Comparison of ENCODE assay signal across 22 mouse cellular contexts in the genomic region with DNA sequence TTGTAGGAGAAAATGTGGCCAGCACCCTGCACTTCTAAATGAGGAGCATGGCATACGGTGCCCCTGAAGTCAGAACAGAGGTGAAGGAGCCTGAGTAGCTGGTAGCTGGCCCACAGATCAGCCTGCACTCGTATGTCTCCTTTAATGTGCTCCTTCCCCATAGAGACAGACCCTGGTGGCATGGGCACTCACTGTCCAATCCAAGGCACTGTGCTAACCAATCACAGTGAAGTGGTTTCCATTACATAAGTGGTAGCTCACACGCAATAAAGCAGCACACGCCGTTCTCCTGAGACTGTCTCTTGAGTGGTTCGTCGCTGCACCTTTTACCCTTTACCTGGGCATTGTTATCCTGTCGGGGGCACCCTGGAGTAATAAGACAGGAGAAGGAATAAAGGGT. TPM values are rescaled to one million over a fixed set of nuclear protein-coding genes. Genes with fewer than 3 reads are reported as not detected.
DNase-seq lines count a peak whose midpoint lies in the region; ATAC-seq lines count a peak whose summit lies in the region.
"Had no signal": no experiment of that assay in that cellular context is flagged by ENCODE, and none has a peak within 500 bp of the region (broad histone marks: within the 10 kb centered on the region; RNA-seq: fewer than 3 reads in every experiment).

No protein-coding gene starts in this region.

- no peak overlapping the region for H3K9ac ChIP-seq in midbrain, embryonic 11.5 days (ENCODE audit: low read length)
- H3K9ac ChIP-seq in midbrain, embryonic 13.5 days (replicated peaks): no peak overlapping the region
- H3K9ac ChIP-seq: embryonic facial prominence, embryonic 12.5 days; forebrain, embryonic 12.5 days; hindbrain, embryonic 13.5 days had no signal

- no peak overlapping the region for H3K4me2 ChIP-seq in midbrain, embryonic 11.5 days
- no peak overlapping the region for H3K4me2 ChIP-seq in midbrain, embryonic 13.5 days (replicated peaks)
- H3K4me2 ChIP-seq: embryonic facial prominence, embryonic 12.5 days; forebrain, embryonic 12.5 days; hindbrain, embryonic 13.5 days had no signal

- H3K4me3 ChIP-seq in midbrain, embryonic 11.5 days (ENCODE audit: low read depth, low read length): no peak overlapping the region
- H3K4me3 ChIP-seq in midbrain, embryonic 13.5 days (replicated peaks): no peak overlapping the region
- H3K4me3 ChIP-seq: embryonic facial prominence, embryonic 12.5 days; forebrain, embryonic 12.5 days; heart, embryonic 10.5 days; hindbrain, embryonic 13.5 days had no signal

- DNase-seq in lung, adult 18-20 months: peak; percentile 41 to 62
- no peak for DNase-seq in lung, postnatal 4 days
- peak; percentile 57 for DNase-seq in midbrain, embryonic 11.5 days (ENCODE audit: low spot score, missing footprints)
- DNase-seq in layer of hippocampus, postnatal 10 days (ENCODE audit: low spot score in 2 of 2): no peak
- DNase-seq: adrenal gland, adult 8-10 months; adrenal gland, postnatal 36 days; cerebellum, adult 11 months; cerebellum, adult 8-10 months; cerebellum, postnatal 14 days; gastrocnemius, postnatal 14 days; heart, postnatal 10 days; heart, postnatal 4 days had no signal

- 80% methylated on average over 8 of the region's 8 CpGs for WGBS in midbrain, embryonic 11.5 days
- WGBS in midbrain, embryonic 13.5 days: 81% methylated on average over 8 of the region's 8 CpGs

- ATAC-seq in midbrain, embryonic 11.5 days (ENCODE audit: low FRiP score): no peak
- no peak for ATAC-seq in midbrain, embryonic 13.5 days
- ATAC-seq in hematopoietic stem cell, adult 5-6 weeks (replicated peaks in 1 of 2; ENCODE audit: insufficient read depth in 1 of 2, low FRiP score in 2 of 2, low TSS enrichment in 1 of 2, low read depth in 1 of 2, poor library complexity in 2 of 2, severe bottlenecking in 2 of 2): peak; percentile 62 to 69
- ATAC-seq: activated CD4-positive, CD25-positive, alpha-beta regulatory T cell, adult 4 months; forebrain, embryonic 16.5 days; hindbrain, postnatal 0 days; Patski had no signal

- no peaks in the 10 kb centered on the region for H3K4me1 ChIP-seq in midbrain, embryonic 11.5 days (ENCODE audit: control insufficient read depth, insufficient read depth, low read length)
- no peaks in the 10 kb centered on the region for H3K4me1 ChIP-seq in midbrain, embryonic 13.5 days (replicated peaks)
- H3K4me1 ChIP-seq: embryonic facial prominence, embryonic 12.5 days; forebrain, embryonic 12.5 days; heart, embryonic 10.5 days; hindbrain, embryonic 13.5 days had no signal

- no peaks in the 10 kb centered on the region for H3K36me3 ChIP-seq in midbrain, embryonic 11.5 days (ENCODE audit: control insufficient read depth, insufficient read depth, low read length)
- H3K36me3 ChIP-seq in midbrain, embryonic 13.5 days: no peaks in the 10 kb centered on the region
- H3K36me3 ChIP-seq: embryonic facial prominence, embryonic 12.5 days; forebrain, embryonic 12.5 days; heart, embryonic 10.5 days; hindbrain, embryonic 13.5 days had no signal

- H3K9me3 ChIP-seq in midbrain, embryonic 11.5 days (ENCODE audit: control insufficient read depth, low read length): no peaks in the 10 kb centered on the region
- H3K9me3 ChIP-seq in midbrain, embryonic 13.5 days: no peaks in the 10 kb centered on the region
- H3K9me3 ChIP-seq: embryonic facial prominence, embryonic 12.5 days; forebrain, embryonic 12.5 days; heart, embryonic 10.5 days; hindbrain, embryonic 13.5 days had no signal

- no peaks in the 10 kb centered on the region for H3K27me3 ChIP-seq in midbrain, embryonic 11.5 days (ENCODE audit: control insufficient read depth, insufficient read depth, low read length)
- H3K27me3 ChIP-seq in midbrain, embryonic 13.5 days: no peaks in the 10 kb centered on the region
- H3K27me3 ChIP-seq: embryonic facial prominence, embryonic 12.5 days; forebrain, embryonic 12.5 days; hindbrain, embryonic 13.5 days; Patski had no signal

- H3K27ac ChIP-seq in midbrain, embryonic 11.5 days (ENCODE audit: low read depth, low read length): no peak overlapping the region
- no peak overlapping the region for H3K27ac ChIP-seq in midbrain, embryonic 13.5 days
- H3K27ac ChIP-seq: embryonic facial prominence, embryonic 12.5 days; forebrain, embryonic 12.5 days; heart, embryonic 10.5 days; hindbrain, embryonic 13.5 days; hindbrain, postnatal 0 days had no signal

RNA-seq across cellular contexts. Expression of a gene that starts 41.9 kb away (rescaled TPM):
- polyA plus RNA-seq in midbrain, embryonic 11.5 days (2014; fragmentation: Nextera tagmentation; extraction: Ambion mirVana): 133 and 162 TPM in 2 replicates
- 238 and 300 TPM in 2 replicates for polyA plus RNA-seq in midbrain, embryonic 13.5 days (2015; fragmentation: Nextera tagmentation; extraction: Ambion mirVana)
- 3.8 and 5.4 TPM in 2 replicates for total RNA-seq in hematopoietic stem cell, adult 5-6 weeks (2017)
- total RNA-seq in layer of hippocampus, postnatal 10 days (2021): 100 to 1,000 TPM; 190 to 192 TPM

RNA-seq across cellular contexts. Expression of a gene that starts 55.1 kb away (rescaled TPM):
- polyA plus RNA-seq in midbrain, embryonic 11.5 days (2014; fragmentation: Nextera tagmentation; extraction: Ambion mirVana): 1.8 and 2.7 TPM in 2 replicates
- 1.0 and 1.7 TPM in 2 replicates for polyA plus RNA-seq in midbrain, embryonic 13.5 days (2015; fragmentation: Nextera tagmentation; extraction: Ambion mirVana)
- total RNA-seq in hematopoietic stem cell, adult 5-6 weeks (2017): 31.5 and 51.5 TPM in 2 replicates
- total RNA-seq in layer of hippocampus, postnatal 10 days (2021): 1 to 10 TPM in 1 of 2 experiments, under 1 TPM in 1; 0.73 to 1.8 TPM

Comparison
In these comparisons a context has a peak if more than half of its experiments do, and no peak if none do; other contexts are left out.
1. DNase-seq: peak in lung, adult 18-20 months (2 of 2) and midbrain, embryonic 11.5 days (single experiment); none in lung, postnatal 4 days (0 of 2) and layer of hippocampus, postnatal 10 days (0 of 2).
2. ATAC-seq: peak in hematopoietic stem cell, adult 5-6 weeks (2 of 2); none in midbrain, embryonic 11.5 days (single experiment) and midbrain, embryonic 13.5 days (single experiment).
3. RNA of a gene that starts 41.9 kb away (total RNA-seq): 190 to 192 TPM in layer of hippocampus, postnatal 10 days; 3.8 to 5.4 TPM in hematopoietic stem cell, adult 5-6 weeks; every median in the first group is over 10 times any median in the second.
4. RNA of a gene that starts 55.1 kb away (total RNA-seq): 31.5 to 51.5 TPM in hematopoietic stem cell, adult 5-6 weeks; 0.73 to 1.8 TPM in layer of hippocampus, postnatal 10 days; every median in the first group is over 10 times any median in the second.